Mouse (Mus musculus) G1E (cell line): Measurements from ENCODE around the gene Abcf3.

Experiments used
- CTCF ChIP-seq: IDR thresholded peaks from 2 replicates; pipeline ENCODE4 v1.5.1; 2012; ENCODE audit warnings: low read depth, low read length, inconsistent platforms, mixed read lengths
- GATA1 ChIP-seq: IDR thresholded peaks from 2 replicates; pipeline ENCODE4 v1.6.1; 2012; ENCODE audit warnings: borderline replicate concordance, low read length, inconsistent platforms, mixed read lengths

DNA sequence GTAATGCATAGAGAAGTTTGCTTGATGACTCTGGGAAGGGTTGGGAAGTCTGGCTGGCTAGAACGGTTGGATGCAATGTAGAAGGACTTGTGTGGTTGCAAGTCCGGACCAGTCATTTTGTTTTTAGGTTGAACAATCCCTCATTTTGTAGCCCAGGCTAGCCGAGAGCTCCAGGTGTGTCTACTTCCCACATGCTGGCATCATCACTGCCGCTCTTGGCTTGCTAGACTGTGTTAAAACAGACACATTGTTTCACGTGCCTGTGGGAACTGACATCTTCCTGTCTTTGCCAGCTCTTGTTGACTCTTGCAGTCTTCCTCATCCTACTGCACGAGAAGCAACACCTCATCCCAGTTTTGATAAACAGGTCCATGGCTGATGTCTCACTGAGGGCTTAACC is 6.6 kb downstream of the Abcf3 start:
- TF ChIP-seq CTCF = no peak
- TF ChIP-seq GATA1 = no peak
